Mouse (Mus musculus): ENCODE data around the gene Ascc1.

DNA sequence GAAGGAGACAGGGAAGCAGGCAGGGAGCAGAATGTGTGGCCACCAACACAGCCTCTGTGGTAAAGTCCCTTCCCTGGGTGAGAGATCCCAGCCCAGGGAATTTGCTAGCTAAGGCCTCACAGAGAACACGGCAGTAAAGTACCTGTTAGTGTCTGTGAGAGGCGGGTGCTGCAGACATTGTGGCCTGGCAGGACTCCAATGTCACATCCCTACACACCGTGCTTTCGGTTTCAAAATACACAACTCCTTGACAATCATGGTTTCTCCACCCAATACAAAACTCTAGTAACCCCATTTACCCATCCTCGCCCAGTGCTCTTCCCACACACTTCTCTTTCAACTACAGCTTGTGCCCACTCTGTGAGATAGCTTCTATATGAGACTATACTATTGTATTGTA, 136.1 kb downstream of the Ascc1 start:
- TF ChIP-seq CTCF (IDR thresholded peaks at IDR 0.05; ENCODE audit: low read depth) (no peak), EP300 (IDR thresholded peaks at IDR 0.05; ENCODE audit: low read depth) (no peak)

Data from liver, postnatal 0 days (tissue).